Mouse (Mus musculus) spleen, adult 2 months (tissue): ENCODE measurements around the gene Iffo2. TPM values are rescaled to one million over a fixed set of nuclear protein-coding genes. Genes with fewer than 3 reads are reported as not detected.

ENCODE experiments used
- DNase-seq, 2 experiments: peaks; one replicate each; pipeline versions ENCODE4 v3.0.0 to v3.0.0-alpha.2; 2012 to 2021; ENCODE audit warnings: low spot score in 2 of 2, low read depth in 1 of 2
- H3K27ac ChIP-seq: fragments of 200-500 bp; 2 replicates; pipeline ENCODE4 v1.5.1; 2012; ENCODE audit warnings: low read length, inconsistent platforms; ENCODE audit not compliant: insufficient read depth
- H3K27me3 ChIP-seq: fragments of 200-500 bp; 2 replicates; pipeline ENCODE4 v1.6.1; 2012; ENCODE audit warnings: mild to moderate bottlenecking, moderate library complexity, low read length, inconsistent platforms; ENCODE audit not compliant: control insufficient read depth, insufficient read depth
- H3K36me3 ChIP-seq: fragments of 200-500 bp; 2 replicates; pipeline ENCODE4 v1.6.1; 2012; ENCODE audit warnings: mild to moderate bottlenecking, low read length, inconsistent platforms; ENCODE audit not compliant: control insufficient read depth, insufficient read depth
- H3K4me1 ChIP-seq: fragments of 200-500 bp; 2 replicates; pipeline ENCODE4 v1.6.1; 2011; ENCODE audit warnings: inconsistent platforms; ENCODE audit not compliant: control insufficient read depth, insufficient read depth, insufficient read length
- H3K4me3 ChIP-seq: fragments of 200-500 bp; 2 replicates; pipeline ENCODE4 v1.5.1; 2011; ENCODE audit warnings: mild to moderate bottlenecking, inconsistent platforms; ENCODE audit not compliant: insufficient read depth, insufficient read length; ENCODE audit errors: extremely low read depth
- CTCF ChIP-seq: fragments of 200-500 bp; IDR thresholded peaks from 2 replicates; pipeline ENCODE4 v1.5.1; 2011; ENCODE audit warnings: mild to moderate bottlenecking, inconsistent platforms; ENCODE audit not compliant: insufficient read depth, insufficient read length, insufficient replicate concordance; ENCODE audit errors: extremely low read depth
- POLR2A ChIP-seq: fragments of 200-500 bp; IDR thresholded peaks from 2 replicates; pipeline ENCODE4 v1.6.1; 2011; ENCODE audit warnings: low read depth, low read length, inconsistent platforms
- WGBS: fragments of 180-500 bp; shearing (Covaris S2); methylation state at CpG from one replicate; pipeline ENCODE4 v1.1.7; 2018; 5-methylcytosine and 5-hydroxymethylcytosine counted together
- polyA plus RNA-seq: library from polyadenylated mRNA; depleted of rRNA; stranded (reverse); fragments of >200 nt; gene quantifications from 2 replicates; pipeline ENCODE4 v1.2.3, GENCODE M21; 2012

Gene Iffo2
- polyA plus RNA-seq, 1 experiment = 3.5 TPM

DNA sequence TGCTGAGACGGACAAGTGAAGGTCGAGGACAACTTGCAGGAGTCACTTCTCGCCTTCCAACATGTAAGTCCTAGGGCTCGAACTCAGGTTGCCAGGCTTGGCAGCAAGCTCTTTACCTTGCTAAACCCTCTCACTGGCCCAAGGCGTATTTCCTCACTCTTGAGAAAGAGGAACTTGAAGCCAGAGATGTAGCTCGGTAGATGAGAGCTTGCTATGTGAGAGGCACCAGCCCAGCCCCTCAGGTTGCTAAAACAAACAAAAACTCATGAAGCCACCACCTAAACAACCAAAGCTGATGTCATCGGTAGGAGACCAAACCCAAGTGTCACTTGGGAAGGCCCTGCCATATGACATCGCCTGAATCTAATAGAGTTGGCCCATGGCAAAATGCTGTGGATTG is 26.4 kb upstream of the Iffo2 start:
- DNase-seq = no peak
- Histone ChIP-seq H3K27me3 (no peaks in the 10 kb centered on the region), H3K4me1 (no peaks in the 10 kb centered on the region), H3K36me3 (no peaks in the 10 kb centered on the region), H3K4me3 (no peak overlapping the region), H3K27ac (no peak overlapping the region)
- TF ChIP-seq POLR2A (no peak), CTCF (no peak)
- WGBS = 69% methylated on average over 8 of the region's 8 CpGs

DNA sequence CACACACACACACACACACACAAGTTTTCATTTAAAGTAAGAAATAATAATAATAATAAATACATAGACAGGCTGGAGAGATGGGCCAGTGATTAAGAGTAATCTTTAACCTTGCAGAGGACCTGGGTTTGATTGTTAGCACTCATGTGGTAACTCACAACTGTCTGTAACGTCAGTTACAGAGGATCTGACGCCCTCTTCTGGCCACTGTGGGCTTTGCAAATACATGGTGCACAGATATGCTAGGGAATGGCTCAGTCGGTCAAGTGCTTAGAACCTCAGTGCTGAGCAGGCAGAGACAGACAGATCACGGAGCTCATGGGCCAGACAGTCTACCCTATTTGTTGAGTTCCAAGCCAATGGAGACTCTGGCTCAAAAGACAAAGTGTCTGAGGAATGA is 24.6 kb upstream of the Iffo2 start:
- no peak overlapping the region for H3K4me3 ChIP-seq
- no peak for DNase-seq
- H3K36me3 ChIP-seq = no peaks in the 10 kb centered on the region
- no peaks in the 10 kb centered on the region for H3K27me3 ChIP-seq
- TF ChIP-seq CTCF (no peak), POLR2A (no peak)
- no peaks in the 10 kb centered on the region for H3K4me1 ChIP-seq
- no peak overlapping the region for H3K27ac ChIP-seq
- 80% methylated on average over 4 of the region's 4 CpGs for WGBS

DNA sequence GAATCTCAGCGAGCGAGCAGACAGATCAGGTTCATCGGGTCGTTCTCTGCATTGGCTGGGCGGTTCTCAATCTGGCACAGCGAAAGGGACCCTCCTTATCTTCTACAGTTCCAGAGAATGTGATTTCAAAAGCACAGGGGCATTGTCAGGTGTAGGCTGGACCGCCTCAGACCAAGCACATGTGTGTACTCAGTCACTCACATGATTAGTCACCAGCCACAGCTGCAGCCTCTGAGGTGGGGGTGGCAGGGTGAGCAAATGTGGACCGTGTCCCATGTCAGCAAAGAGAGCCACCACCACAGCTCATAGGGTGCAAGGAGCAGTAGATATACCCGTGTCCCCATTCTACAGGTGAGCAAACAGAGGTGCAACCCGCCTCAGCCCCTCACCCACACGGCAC is 23.6 kb upstream of the Iffo2 start:
- DNase-seq = no peak
- TF ChIP-seq CTCF = no peak
- no peak for TF ChIP-seq POLR2A
- Histone ChIP-seq H3K27ac (no peak overlapping the region), H3K36me3 (no peaks in the 10 kb centered on the region), H3K4me1 (no peaks in the 10 kb centered on the region), H3K4me3 (no peak overlapping the region), H3K27me3 (no peaks in the 10 kb centered on the region)
- 93% methylated on average over 11 of the region's 11 CpGs for WGBS

DNA sequence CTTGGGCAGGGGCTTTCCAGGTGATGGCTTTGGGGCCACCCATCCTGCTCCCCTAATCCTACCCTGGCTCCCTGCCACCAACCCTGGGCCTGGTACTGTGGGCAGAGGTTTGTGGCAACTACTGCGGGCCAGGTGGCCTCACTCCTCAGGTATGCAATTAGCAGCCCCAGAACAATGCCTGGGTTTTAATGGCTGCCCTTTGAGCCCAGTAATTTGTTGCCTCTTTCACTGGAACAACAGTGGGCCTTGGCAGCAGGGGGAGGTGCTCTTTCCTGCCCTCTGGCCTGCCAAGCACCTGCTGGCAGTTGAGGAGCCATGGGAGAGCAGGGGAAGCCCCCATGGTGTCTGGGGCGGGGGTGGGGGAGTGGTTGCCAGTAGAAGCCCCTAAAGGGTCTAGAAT is 21.3 kb upstream of the Iffo2 start:
- WGBS = 90% methylated on average over 2 of the region's 2 CpGs
- Histone ChIP-seq H3K27ac (no peak overlapping the region), H3K4me1 (no peaks in the 10 kb centered on the region), H3K4me3 (no peak overlapping the region), H3K36me3 (no peaks in the 10 kb centered on the region), H3K27me3 (no peaks in the 10 kb centered on the region)
- DNase-seq = no peak
- TF ChIP-seq POLR2A = no peak
- no peak for TF ChIP-seq CTCF

DNA sequence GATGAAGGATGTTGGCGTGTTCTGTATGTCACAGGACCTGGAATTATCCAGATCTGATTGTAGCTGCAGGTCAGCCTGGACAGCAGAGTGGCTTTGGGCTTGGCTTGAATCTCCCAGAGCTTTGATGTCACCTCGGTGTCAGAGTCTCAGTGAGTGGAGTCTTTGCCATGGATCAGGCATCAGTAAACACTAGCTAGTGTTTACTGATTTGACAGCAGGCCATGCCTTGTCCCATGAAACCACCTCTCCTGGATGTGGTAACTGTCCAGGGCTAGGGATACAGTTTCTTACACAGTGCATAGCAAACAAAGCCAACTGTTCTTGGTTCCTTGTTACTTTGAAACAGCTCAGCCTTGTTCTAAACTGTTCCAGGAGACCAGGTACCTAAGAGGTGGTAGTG is 18.8 kb upstream of the Iffo2 start:
- H3K27ac ChIP-seq = no peak overlapping the region
- no peak for DNase-seq

DNA sequence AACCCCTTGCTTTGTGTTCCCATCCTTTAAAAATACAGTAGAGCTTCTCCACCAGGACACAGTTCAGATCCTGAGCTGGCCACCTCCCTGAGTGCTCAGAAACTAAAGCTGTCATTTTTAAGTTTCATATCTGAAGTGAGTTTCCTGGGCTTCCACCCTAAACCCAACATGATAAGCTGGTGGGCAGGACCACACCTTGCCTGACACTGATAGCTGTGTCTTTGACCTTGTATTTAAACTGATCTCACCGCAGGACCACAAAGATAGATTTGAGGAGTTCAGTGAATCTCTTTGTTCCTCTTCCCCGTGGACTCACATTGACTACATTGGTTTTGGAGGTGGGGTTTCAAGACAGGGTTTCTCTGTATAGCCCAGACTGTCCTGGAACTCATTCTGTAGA is 17.4 kb upstream of the Iffo2 start:
- Histone ChIP-seq H3K4me1 (no peaks in the 10 kb centered on the region), H3K4me3 (no peak overlapping the region), H3K36me3 (no peaks in the 10 kb centered on the region), H3K27ac (no peak overlapping the region), H3K27me3 (no peaks in the 10 kb centered on the region)
- WGBS = 70% methylated on average over 2 of the region's 2 CpGs
- DNase-seq = no peak
- TF ChIP-seq POLR2A (no peak), CTCF (no peak)

More for the DNA sequence above, 18.8 kb upstream of the Iffo2 start:
- Histone ChIP-seq H3K4me1 (no peaks in the 10 kb centered on the region), H3K4me3 (no peak overlapping the region), H3K27me3 (no peaks in the 10 kb centered on the region), H3K36me3 (no peaks in the 10 kb centered on the region)
- TF ChIP-seq POLR2A = no peak
- 86% methylated on average over 2 of the region's 2 CpGs for WGBS

DNA sequence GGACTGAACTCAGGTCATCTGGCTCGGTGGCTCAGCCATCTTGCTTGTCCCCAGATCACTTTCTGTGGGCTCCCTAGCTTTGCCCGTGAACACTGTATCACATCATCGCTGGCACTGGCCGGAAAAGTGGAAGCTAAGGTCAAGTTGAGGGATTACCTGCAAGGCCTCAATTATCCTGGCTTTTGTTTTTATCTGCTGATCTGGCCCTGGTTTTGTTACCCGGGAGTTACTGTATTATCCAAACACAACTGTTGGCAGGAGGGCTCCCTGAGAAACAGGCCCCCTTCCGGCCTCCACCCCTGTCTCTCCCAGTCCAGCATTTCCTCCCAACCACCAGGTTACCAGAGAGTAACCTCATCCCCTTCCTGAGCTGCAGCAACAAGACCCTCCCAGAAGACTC is 11.1 kb upstream of the Iffo2 start:
- H3K27me3 ChIP-seq = no peaks in the 10 kb centered on the region
- no peak overlapping the region for H3K27ac ChIP-seq
- no peak overlapping the region for H3K4me3 ChIP-seq
- TF ChIP-seq CTCF (no peak), POLR2A (no peak)
- no peaks in the 10 kb centered on the region for H3K4me1 ChIP-seq
- DNase-seq = no peak
- no peaks in the 10 kb centered on the region for H3K36me3 ChIP-seq
- WGBS = 76% methylated on average over 6 of the region's 6 CpGs

DNA sequence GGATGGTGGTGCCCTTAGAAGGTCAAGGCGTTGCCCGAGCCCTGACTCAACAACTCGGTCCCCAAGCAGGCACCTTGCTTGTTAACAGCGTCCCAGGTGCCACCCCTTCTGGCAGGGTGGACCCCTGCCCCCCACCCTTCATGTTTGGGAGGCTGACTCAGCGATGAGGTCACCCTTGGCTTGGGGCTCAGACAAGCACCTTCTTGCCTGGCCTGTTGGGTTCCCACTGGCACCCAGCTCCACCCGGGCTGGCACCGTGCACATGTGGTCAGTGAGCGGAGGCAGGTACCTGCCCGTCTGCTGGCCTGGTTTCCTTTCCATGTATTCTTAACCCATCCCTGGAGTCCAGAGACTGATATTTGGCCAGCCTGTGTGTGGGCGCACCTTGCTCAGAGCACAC is 8.4 kb upstream of the Iffo2 start:
- no peak for TF ChIP-seq CTCF
- TF ChIP-seq POLR2A = no peak
- no peak for DNase-seq
- Histone ChIP-seq H3K4me3 (no peak overlapping the region), H3K4me1 (no peaks in the 10 kb centered on the region), H3K27ac (no peak overlapping the region), H3K36me3 (no peaks in the 10 kb centered on the region), H3K27me3 (no peaks in the 10 kb centered on the region)
- WGBS = 85% methylated on average over 10 of the region's 10 CpGs
